Mouse (Mus musculus) cortical plate, adult 2 months (tissue): ENCODE data around the gene Zdhhc3. TPM values are rescaled to one million over a fixed set of nuclear protein-coding genes. Genes with fewer than 3 reads are reported as not detected.

Experiments
- H3K27ac ChIP-seq: fragments of 200-500 bp; 2 replicates; pipeline ENCODE4 v1.5.1; 2012; ENCODE audit warnings: low read length, control low read depth, inconsistent platforms; ENCODE audit not compliant: insufficient read depth
- H3K4me1 ChIP-seq: fragments of 200-500 bp; 2 replicates; pipeline ENCODE4 v1.6.1; 2011; ENCODE audit warnings: low read length; ENCODE audit not compliant: control insufficient read depth, insufficient read depth
- H3K4me3 ChIP-seq: fragments of 200-500 bp; 2 replicates; pipeline ENCODE4 v1.5.1; 2011; ENCODE audit warnings: mild to moderate bottlenecking, low read length, control low read depth; ENCODE audit not compliant: insufficient read depth
- CTCF ChIP-seq: fragments of 200-500 bp; IDR thresholded peaks from 2 replicates; pipeline ENCODE4 v1.5.1; 2011; ENCODE audit warnings: mild to moderate bottlenecking, control low read depth, low read length; ENCODE audit not compliant: insufficient read depth; ENCODE audit errors: extremely low read depth
- POLR2A ChIP-seq: fragments of 200-500 bp; IDR thresholded peaks from 2 replicates; pipeline ENCODE4 v1.6.1; 2011; ENCODE audit warnings: mild to moderate bottlenecking, low read length, control low read depth; ENCODE audit not compliant: insufficient read depth; ENCODE audit errors: extremely low read depth
- polyA plus RNA-seq: library from polyadenylated mRNA; depleted of rRNA; stranded (reverse); fragments of >200 nt; gene quantifications from 2 replicates; pipeline ENCODE4 v1.2.3, GENCODE M21; 2012

The Zdhhc3 gene
- polyA plus RNA-seq, 1 experiment = 75.1 TPM

DNA sequence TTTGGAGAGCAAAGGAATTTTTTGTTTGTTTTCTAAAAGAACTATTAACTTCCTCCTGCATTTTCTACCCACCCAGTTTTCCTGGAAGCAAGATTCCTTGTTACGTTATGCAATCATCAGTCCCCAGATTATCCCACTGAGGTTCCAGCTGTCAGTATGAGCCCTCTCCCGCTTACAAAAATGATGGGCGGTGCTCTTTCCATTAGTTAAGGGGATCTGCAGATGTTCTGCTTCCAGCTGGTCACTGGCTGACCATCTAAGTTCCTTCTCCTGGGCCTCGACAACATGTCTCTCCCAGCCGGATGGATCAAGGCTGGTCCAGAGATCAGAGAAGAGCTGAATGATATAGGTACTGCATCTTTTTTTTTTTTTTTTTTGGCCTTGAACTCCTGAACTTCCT lies 35.4 kb upstream of the Zdhhc3 start:
- no peak overlapping the region for H3K27ac ChIP-seq

DNA sequence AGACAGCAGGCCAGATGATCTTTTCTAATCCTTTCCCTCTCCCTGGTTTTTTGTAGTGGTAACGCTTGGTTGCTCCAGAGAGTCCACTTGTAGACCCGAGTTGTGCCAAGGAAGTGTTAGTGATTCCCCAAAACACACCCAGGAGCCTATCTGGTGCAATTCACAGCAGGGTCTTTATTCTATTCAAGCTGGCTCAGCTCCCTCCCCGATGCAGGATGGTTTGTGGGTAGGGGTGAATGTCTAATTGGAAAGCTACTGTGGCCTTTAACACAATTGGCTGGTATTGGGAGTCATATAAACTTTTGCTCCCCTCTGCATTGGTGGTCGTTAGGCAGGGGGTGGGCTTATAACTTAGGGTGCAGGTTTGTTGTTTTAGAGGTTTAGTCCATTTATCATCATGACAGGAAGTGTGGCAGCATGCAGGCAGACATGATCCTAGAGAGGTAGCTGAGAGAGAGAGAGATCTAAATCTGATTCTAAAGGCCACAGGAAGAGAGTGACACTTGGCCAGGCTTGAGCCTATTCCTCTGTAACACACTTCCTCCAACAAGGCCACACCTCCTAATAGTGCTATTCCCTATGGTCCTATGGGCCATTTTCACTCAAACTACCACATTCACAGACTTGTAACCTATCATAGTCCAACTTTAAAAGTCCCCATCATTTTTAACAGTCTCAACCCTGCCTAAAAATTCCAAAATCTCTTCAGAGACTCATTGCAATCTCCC lies 27.0 kb upstream of the Zdhhc3 start:
- Histone ChIP-seq H3K4me1 (no peaks in the 10 kb centered on the region), H3K4me3 (no peak overlapping the region), H3K27ac (no peak overlapping the region; the same call in 1 of the 2 replicates)
- TF ChIP-seq CTCF = no peak
- TF ChIP-seq POLR2A = no peak

More for the DNA sequence above, 35.4 kb upstream of the Zdhhc3 start:
- Histone ChIP-seq H3K4me3 (no peak overlapping the region), H3K4me1 (no peaks in the 10 kb centered on the region)
- TF ChIP-seq CTCF (no peak), POLR2A (no peak)

DNA sequence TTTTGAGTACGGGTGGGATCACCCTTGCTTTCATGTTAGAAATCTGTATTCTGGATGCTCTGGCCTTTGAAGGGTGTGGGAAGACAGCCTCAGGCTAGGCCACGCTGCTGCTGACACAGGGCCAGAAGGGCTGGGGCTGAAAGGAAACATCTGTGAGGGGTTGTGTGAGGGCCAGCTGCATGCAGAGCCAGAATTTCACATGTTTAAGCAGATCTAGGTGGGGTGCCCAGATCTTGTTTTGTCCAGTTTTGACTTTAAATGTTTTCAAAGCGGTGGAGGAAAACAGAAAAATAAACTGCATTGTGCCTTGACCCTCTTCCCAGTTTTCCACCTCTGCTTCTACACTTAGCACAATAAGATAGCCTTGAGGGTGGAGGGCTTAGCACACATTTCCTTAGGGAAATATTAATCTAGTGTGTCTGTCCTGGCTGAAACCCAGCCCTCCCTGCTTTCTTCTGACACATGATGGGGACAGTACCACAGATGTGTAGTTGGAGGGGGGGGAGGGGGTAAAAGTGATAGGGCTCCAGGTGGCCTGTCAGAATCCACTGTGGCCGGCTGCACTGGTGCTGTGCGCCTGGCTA lies 26.0 kb upstream of the Zdhhc3 start:
- peak overlapping the region; percentile 29; the same call in 1 of the 2 replicates for H3K27ac ChIP-seq
- H3K4me3 ChIP-seq = no peak overlapping the region
- H3K4me1 ChIP-seq = no peaks in the 10 kb centered on the region
- TF ChIP-seq POLR2A (no peak), CTCF (no peak)

DNA sequence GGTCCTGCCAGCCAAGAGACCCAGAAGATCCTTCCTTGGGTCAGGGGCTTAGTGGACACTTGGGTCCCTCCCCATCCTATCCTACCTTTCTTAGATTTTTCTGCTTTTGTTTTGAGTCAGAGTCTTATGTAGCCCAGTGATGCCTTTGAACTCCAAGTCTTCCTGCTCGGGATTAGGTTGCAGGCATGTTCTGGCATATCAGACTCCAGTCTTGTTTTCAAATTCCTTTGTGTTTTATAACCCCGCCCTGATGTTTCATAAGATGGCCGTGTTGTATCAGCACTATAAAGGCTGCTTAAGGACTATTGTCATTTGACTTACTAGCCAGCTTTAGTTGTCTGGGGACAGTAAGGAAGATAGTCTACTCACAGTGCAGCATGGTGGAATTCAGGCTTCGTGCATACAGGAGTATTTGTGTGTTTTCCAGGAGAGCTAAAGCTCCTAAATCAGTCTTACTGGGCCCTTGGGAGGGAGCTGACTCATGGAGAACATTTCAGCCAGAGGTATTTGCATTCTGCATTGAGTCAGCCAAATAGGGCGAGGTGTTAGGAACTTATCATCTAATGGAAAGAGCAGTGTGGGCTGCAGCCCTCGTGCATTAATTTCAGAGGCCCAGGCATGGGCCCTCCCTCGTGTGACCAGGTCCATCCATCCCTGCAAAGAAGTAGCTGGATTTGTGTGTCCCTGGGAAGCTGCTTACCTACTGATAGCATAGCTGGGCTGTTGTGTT lies 24.1 kb upstream of the Zdhhc3 start:
- TF ChIP-seq CTCF = no peak
- TF ChIP-seq POLR2A = no peak
- Histone ChIP-seq H3K27ac (no peak overlapping the region), H3K4me1 (no peaks in the 10 kb centered on the region)

DNA sequence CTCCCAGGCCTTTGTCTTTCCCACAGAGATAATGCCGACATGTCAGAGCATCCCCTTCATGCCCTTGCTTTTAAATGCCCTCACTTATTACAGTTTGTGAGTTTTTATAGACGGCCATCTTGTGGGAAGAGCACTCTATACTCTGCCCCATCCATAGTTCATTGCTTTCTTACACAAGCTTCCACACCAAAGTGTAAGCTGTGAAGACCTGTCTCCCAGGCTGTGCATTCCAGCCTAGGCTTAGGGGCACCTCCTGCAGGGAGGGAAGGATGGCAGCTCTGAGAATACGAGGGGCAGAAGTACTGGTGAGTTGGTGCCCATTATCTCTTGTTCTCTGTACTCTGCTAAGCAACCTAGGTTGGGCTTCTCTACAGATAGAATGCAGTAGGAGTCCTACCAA lies 20.0 kb upstream of the Zdhhc3 start:
- H3K4me3 ChIP-seq = no peak overlapping the region
- no peak for TF ChIP-seq CTCF
- TF ChIP-seq POLR2A = no peak
- no peaks in the 10 kb centered on the region for H3K4me1 ChIP-seq
- H3K27ac ChIP-seq = no peak overlapping the region

More for the DNA sequence above, 24.1 kb upstream of the Zdhhc3 start:
- no peak overlapping the region for H3K4me3 ChIP-seq

DNA sequence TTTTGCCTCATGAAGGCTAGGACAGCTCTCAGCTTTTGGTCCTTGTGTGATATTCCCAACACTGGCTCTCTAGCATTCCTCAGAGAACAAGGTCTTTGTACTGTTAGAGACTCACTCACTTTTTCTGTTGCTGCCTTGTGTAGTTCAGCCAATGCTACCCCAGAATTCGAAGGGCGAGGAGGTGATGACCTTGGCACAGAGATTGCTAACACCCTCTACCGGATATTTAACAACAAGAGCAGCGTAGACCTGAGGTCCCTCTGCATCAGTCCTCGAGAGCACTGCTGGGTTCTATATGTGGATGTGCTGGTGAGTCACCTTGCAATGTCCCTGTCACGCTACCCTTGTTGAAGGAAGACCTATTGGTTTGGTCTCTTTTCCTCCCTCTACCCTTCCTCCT lies 14.7 kb upstream of the Zdhhc3 start:
- Histone ChIP-seq H3K27ac (no peak overlapping the region), H3K4me3 (no peak overlapping the region), H3K4me1 (no peaks in the 10 kb centered on the region; the same call in 1 of the 2 replicates)
- no peak for TF ChIP-seq POLR2A
- TF ChIP-seq CTCF = no peak

DNA sequence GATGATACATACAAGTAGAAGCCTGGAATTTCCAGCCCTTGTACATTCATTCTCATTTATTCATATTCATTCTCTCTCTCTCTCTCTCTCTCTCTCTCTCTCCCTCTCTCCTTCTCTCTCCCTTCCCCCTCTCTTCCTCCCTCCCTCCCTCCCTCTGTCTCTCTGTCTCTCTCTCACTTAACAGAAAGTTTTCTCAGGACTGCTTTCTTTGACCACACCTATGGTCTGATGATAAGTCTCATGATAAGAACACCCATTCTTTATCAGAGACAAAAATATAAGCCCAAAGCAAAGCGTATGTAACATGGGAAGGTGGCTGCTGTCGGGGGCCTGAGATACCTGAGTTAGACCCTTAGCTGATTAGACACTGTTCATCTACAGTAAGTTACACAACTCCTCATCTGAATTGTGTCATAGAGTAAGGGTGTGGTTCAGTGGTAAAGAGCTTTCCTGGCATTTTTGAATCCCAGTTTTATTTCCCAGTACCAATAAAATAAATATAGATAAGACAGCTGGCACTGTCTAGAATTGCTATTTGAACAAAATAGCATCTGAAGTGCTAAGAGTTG lies 11.5 kb upstream of the Zdhhc3 start:
- H3K4me1 ChIP-seq = no peaks in the 10 kb centered on the region; the same call in 1 of the 2 replicates
- no peak overlapping the region for H3K4me3 ChIP-seq
- TF ChIP-seq POLR2A = no peak
- no peak for TF ChIP-seq CTCF
- H3K27ac ChIP-seq = no peak overlapping the region

DNA sequence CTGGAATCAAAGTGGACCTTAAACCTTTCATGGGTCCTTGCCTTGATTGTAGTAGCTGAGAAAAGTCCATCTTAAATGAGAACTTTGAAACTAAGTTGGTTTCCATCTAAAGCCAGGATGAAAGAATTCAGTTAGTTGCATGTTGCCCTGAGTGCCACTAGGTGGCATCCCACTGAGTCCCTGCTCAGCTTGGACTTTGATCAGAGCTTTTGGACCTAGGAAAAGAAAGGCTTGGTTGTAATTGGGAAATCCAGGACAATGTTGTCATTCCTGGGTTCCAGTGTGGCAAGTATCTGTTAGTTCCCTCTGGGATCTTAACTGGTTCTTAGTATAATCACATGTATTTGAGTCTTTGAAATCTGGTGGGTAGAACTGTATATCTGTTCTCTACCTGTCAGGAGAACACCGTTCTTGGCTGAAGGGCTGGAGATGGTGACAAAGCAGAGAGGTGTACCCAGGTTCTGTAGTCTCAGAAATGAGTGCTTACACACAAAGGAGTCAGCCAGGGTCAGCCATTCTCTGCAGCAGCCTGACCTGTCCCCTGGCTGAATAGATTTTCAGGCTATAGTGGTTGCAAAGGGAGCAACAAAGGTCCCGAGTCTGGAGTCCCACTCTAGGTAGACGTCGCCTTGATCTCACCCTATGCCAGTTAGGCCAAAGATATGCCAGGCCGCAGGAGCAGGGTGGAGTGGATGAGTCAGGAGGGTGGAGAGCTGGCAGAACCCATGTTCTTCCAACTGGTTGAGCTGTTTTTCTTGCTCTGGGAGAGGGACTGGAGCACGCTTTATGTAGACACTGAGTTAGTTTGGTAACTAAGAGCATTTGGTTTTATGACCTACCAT lies 10.8 kb upstream of the Zdhhc3 start:
- TF ChIP-seq POLR2A (no peak), CTCF (peak; percentile 66)
- no peak overlapping the region for H3K4me3 ChIP-seq
- no peak overlapping the region for H3K27ac ChIP-seq
- no peaks in the 10 kb centered on the region; the same call in 1 of the 2 replicates for H3K4me1 ChIP-seq

DNA sequence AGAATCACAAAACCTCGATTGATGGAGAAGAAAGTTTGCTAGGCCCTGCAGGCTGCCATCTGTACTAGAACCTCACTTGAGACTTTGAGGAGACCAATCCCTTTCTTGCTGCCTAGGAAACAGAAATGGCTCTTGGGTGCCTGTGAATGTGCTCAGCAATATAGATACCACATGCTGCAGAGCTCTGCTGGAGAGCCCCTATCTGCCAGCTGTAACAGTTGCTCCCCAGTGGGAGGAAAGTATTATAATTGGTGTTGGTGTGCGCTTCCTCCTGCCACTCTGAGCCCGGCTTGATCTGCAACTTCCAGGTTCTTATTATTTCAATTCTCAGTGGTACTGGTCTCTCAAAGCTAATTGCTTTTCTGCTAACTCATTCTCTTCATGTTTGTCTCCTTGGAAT lies 10.0 kb upstream of the Zdhhc3 start:
- TF ChIP-seq CTCF = no peak
- no peak for TF ChIP-seq POLR2A
- Histone ChIP-seq H3K4me1 (no peaks in the 10 kb centered on the region; the same call in 1 of the 2 replicates), H3K4me3 (no peak overlapping the region), H3K27ac (no peak overlapping the region)
